Mouse (Mus musculus) liver, embryonic 14.5 days (tissue): ENCODE measurements around the gene B630019K06Rik. TPM values are rescaled to one million over a fixed set of nuclear protein-coding genes. Genes with fewer than 3 reads are reported as not detected.
"Not testable (repeated sequence)": the region's sequence is repeated elsewhere in the genome, so short reads cannot be mapped to it uniquely, and the experiment has no call there.

Experiments used
- ATAC-seq: fragments of 200-750 bp; cut with Nextera tagmentation; 2 replicates; pipeline ENCODE4 v1.8.0; 2017; ENCODE audit warnings: moderate number of reproducible peaks, mild to moderate bottlenecking, moderate library complexity; ENCODE audit not compliant: insufficient read depth
- DNase-seq, 3 experiments: peaks; one replicate each; pipeline ENCODE4 v3.0.0-alpha.2; 2012 to 2013; ENCODE audit warnings: low read depth in 3 of 3, low spot score in 3 of 3
- H3K27ac ChIP-seq: fragments of 300-500 bp; sonication (generic); 2 replicates; pipeline ENCODE4 v1.5.1; 2014; ENCODE audit warnings: moderate library complexity, mild to moderate bottlenecking, control low read depth, inconsistent platforms
- H3K27me3 ChIP-seq: fragments of 300-500 bp; sonication (generic); 2 replicates; pipeline ENCODE4 v1.6.1; 2014; ENCODE audit warnings: mild to moderate bottlenecking, low read length, moderate library complexity; ENCODE audit not compliant: control insufficient read depth, insufficient read depth
- H3K36me3 ChIP-seq: fragments of 300-500 bp; sonication (generic); replicated peaks from 2 replicates; pipeline ENCODE4 v1.6.1; 2014; ENCODE audit warnings: low read depth; ENCODE audit not compliant: control insufficient read depth, insufficient read depth
- H3K4me1 ChIP-seq, 2 experiments: fragments of 200-500 bp in 1 of 2; fragments of 300-500 bp in 1 of 2; sonication (generic) in 1 of 2; replicated peaks; 2 replicates each; pipeline ENCODE4 v1.6.1; 2012 to 2014; ENCODE audit warnings: antibody characterized with exemption in 1 of 2, inconsistent platforms in 1 of 2, low read length in 1 of 2; ENCODE audit not compliant: control insufficient read depth in 2 of 2, insufficient read depth in 2 of 2
- H3K4me2 ChIP-seq: fragments of 300-500 bp; sonication (generic); 2 replicates; pipeline ENCODE4 v1.6.1; 2014; ENCODE audit warnings: low read depth, mild to moderate bottlenecking, control low read depth, moderate library complexity
- H3K4me3 ChIP-seq, 2 experiments: fragments of 200-500 bp in 1 of 2; fragments of 300-500 bp in 1 of 2; sonication (generic) in 1 of 2; 2 replicates each; pipeline ENCODE4 v1.5.1; 2012 to 2014; ENCODE audit warnings: low read depth in 2 of 2, low read length in 2 of 2, mild to moderate bottlenecking in 2 of 2, control low read depth in 1 of 2, inconsistent platforms in 1 of 2, moderate library complexity in 1 of 2; ENCODE audit not compliant: insufficient read depth in 1 of 2
- H3K9ac ChIP-seq: fragments of 300-500 bp; sonication (generic); replicated peaks from 2 replicates; pipeline ENCODE4 v1.6.1; 2014; ENCODE audit warnings: mild to moderate bottlenecking, control low read depth, moderate library complexity
- H3K9me3 ChIP-seq: fragments of 300-500 bp; sonication (generic); 2 replicates; pipeline ENCODE4 v1.6.1; 2016; ENCODE audit warnings: low read length, mixed read lengths; ENCODE audit not compliant: control insufficient read depth
- CTCF ChIP-seq: IDR thresholded peaks from 2 replicates; pipeline ENCODE4 v1.5.1; 2016; ENCODE audit warnings: antibody characterized with exemption, low read depth, control low read depth
- EP300 ChIP-seq: IDR thresholded peaks from 2 replicates; pipeline ENCODE4 v1.6.1; 2016; ENCODE audit warnings: antibody characterized with exemption, low read depth
- WGBS: fragments of 180-500 bp; shearing (Covaris S2); extraction: QIAGEN DNeasy Blood & Tissue Kit; methylation state at CpG from one replicate; pipeline ENCODE4 v1.1.7; 2014; ENCODE audit not compliant: insufficient replicate concordance; 5-methylcytosine and 5-hydroxymethylcytosine counted together
- polyA plus RNA-seq, 2 experiments: library from polyadenylated mRNA; depleted of rRNA in 1 of 2; stranded (reverse) in 1 of 2; unstranded in 1 of 2; fragments of >200 nt; fragmentation: Nextera tagmentation in 1 of 2; extraction: Ambion mirVana in 1 of 2; gene quantifications; 2 replicates each; pipeline versions ENCODE4 v1.2.1 to v1.2.3; 2012 to 2014

B630019K06Rik gene
- polyA plus RNA-seq (2012; rRNA removed) (0.11 and 0.12 TPM in 2 replicates), polyA plus RNA-seq (2014; fragmentation: Nextera tagmentation; extraction: Ambion mirVana) (0.06 and 0.13 TPM in 2 replicates)

GRCm38 (mm10) chrX:8892343-8893155 lies at the start of gene B630019K06Rik:
Gene B630019K06Rik, plus strand, starts transcription at chrX:8892382.
- Histone ChIP-seq H3K4me2 (peak within 1 kb of the TSS; percentile 39), H3K36me3 (no peaks in the 10 kb centered on the region), H3K4me3 (peak within 1 kb of the TSS; percentile 30 to 37), H3K27ac (no peak within 1 kb of the TSS), H3K27me3 (peaks cover 28% of the 10 kb centered on the region), H3K9me3 (no peaks in the 10 kb centered on the region), H3K9ac (no peak within 1 kb of the TSS), H3K4me1 (no peaks in the 10 kb centered on the region)
- ATAC-seq (peak; percentile 65), DNase-seq (no peak)
- WGBS, result 15% methylated on average over 80 of the region's 95 CpGs
- TF ChIP-seq CTCF (no peak), EP300 (no peak)

DNA sequence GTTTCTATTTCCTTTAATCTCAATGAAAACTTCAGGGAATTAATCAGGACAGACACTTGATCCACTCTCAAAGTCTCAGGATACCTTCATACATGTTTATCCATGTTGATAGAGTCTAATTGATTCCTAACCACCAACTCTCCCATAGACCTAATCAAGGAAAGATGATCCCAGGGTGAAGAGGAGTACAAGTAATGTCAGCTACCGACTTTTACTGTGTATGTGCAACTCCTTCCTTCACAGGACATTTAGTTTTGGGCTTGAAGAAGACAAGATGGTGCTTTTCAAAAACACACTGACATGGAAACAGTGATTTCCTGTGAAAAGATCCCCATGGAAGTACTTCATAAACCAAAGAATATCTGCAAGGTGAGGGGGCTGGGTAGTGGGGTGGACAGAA lies 48.5 kb upstream of the B630019K06Rik start, which contains the start of gene Gm6592:
Gm6592 (plus strand) TSS at position 301 of the 400 bp plus-strand sequence.
- Histone ChIP-seq H3K9ac (no peak within 1 kb of the TSS), H3K36me3 (no peaks in the 10 kb centered on the region), H3K4me3 (no peak within 1 kb of the TSS), H3K27ac (no peak within 1 kb of the TSS), H3K27me3 (no peaks in the 10 kb centered on the region), H3K4me2 (no peak within 1 kb of the TSS), H3K4me1 (no peaks in the 10 kb centered on the region), H3K9me3 (no peaks in the 10 kb centered on the region)
- DNase-seq, result no peak
- no peak for ATAC-seq
- TF ChIP-seq CTCF (no peak), EP300 (no peak)
- WGBS, result 50% methylated on average over 1 of the region's 1 CpGs

- Histone ChIP-seq H3K27ac (no peak overlapping the region), H3K4me2 (no peak overlapping the region), H3K4me3 (no peak overlapping the region), H3K9ac (no peak overlapping the region), H3K9me3 (no peaks in the 10 kb centered on the region), H3K4me1 (no peaks in the 10 kb centered on the region), H3K36me3 (no peaks in the 10 kb centered on the region), H3K27me3 (no peaks in the 10 kb centered on the region)
- WGBS, result 71% methylated on average over 10 of the region's 10 CpGs
- DNase-seq (no peak), ATAC-seq (no peak)
- TF ChIP-seq EP300, result no peak
- TF ChIP-seq CTCF, result no peak
These were observed 39.7 kb upstream of the B630019K06Rik start for GRCm38 (mm10) chrX:8852486-8852885.

DNA sequence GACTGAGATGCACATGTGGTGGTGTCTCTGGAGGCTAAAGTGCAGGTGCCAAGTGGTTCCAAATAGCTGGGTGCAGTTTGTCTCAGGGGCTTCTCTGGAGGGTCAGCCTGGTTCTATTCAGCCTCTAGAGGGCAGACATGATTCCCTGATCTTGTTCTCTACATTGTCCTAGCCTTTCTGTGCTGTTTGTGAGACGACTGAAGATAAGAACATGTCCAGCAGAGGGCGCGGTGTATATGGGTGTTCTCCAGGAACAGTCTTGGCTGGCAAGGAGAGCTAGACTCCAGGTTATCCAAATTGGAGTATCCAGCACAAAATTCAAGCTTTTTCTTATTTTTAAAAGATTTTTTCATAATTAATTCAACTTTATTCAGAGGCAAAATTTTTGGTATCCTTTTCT lies 27.9 kb upstream of the B630019K06Rik start:
- peak; percentile 35; the same call in 1 of the 2 replicates for TF ChIP-seq CTCF
- not testable (repeated sequence) for ATAC-seq

GRCm38 (mm10) chrX:8873953-8874352 lies 18.2 kb upstream of the B630019K06Rik start, which contains the start of gene Gm5751:
Gene Gm5751, plus strand, starts transcription at chrX:8874253.
- not testable (repeated sequence) for ATAC-seq, H3K9ac ChIP-seq, H3K9me3 ChIP-seq, DNase-seq, H3K36me3 ChIP-seq, H3K4me2 ChIP-seq, H3K27ac ChIP-seq, H3K27me3 ChIP-seq, H3K4me3 ChIP-seq, H3K4me1 ChIP-seq
- 86% methylated on average over 3 of the region's 4 CpGs for WGBS

More for the DNA sequence above, 27.9 kb upstream of the B630019K06Rik start:
- H3K4me2 ChIP-seq, H3K9ac ChIP-seq, H3K36me3 ChIP-seq, H3K9me3 ChIP-seq, H3K4me3 ChIP-seq, H3K27ac ChIP-seq, H3K27me3 ChIP-seq, H3K4me1 ChIP-seq: not testable (repeated sequence)
- DNase-seq, result peak in 2 of 3 experiments; percentile 0 to 4
- WGBS, result 0% methylated on average over 3 of the region's 3 CpGs
